Mouse (Mus musculus): Measurements from ENCODE around the gene Srsf7. TPM values are rescaled to one million over a fixed set of nuclear protein-coding genes. Genes with fewer than 3 reads are reported as not detected.

Srsf7 gene
- polyA plus RNA-seq, 1 experiment, result 46.7 TPM

GRCm38 (mm10) chr17:80174699-80175385 is 32.3 kb downstream of the Srsf7 start:
- WGBS, result 60% methylated on average over 19 of the region's 19 CpGs
- TF ChIP-seq CTCF (IDR thresholded peaks at IDR 0.05; ENCODE audit: insufficient read depth, low read length) (no peak), POLR2A (IDR thresholded peaks at IDR 0.05; ENCODE audit: borderline replicate concordance, extremely low read depth, low read depth, low read length) (no peak)
- DNase-seq, result no peak
- Histone ChIP-seq H3K4me3 (replicated peaks; ENCODE audit: extremely low read depth, low read depth, low read length) (no peak overlapping the region), H3K4me1 (ENCODE audit: control insufficient read depth, insufficient read depth, low read length) (no peaks in the 10 kb centered on the region)

- H3K4me3 ChIP-seq (replicated peaks; ENCODE audit: extremely low read depth, low read depth, low read length), result no peak overlapping the region
- no peaks in the 10 kb centered on the region for H3K4me1 ChIP-seq (ENCODE audit: control insufficient read depth, insufficient read depth, low read length)
- no peak for TF ChIP-seq CTCF (IDR thresholded peaks at IDR 0.05; ENCODE audit: insufficient read depth, low read length)
- no peak for TF ChIP-seq POLR2A (IDR thresholded peaks at IDR 0.05; ENCODE audit: borderline replicate concordance, extremely low read depth, low read depth, low read length)
- no peak for DNase-seq
- WGBS, result 73% methylated on average over 3 of the region's 3 CpGs
Observed at GRCm38 (mm10) chr17:80174146-80174545, 33.0 kb downstream of the Srsf7 start.

- DNase-seq, result no peak
- Histone ChIP-seq H3K4me1 (ENCODE audit: control insufficient read depth, insufficient read depth, low read length) (no peaks in the 10 kb centered on the region), H3K4me3 (replicated peaks; ENCODE audit: extremely low read depth, low read depth, low read length) (no peak overlapping the region)
- WGBS, result 72% methylated on average over 2 of the region's 2 CpGs
- TF ChIP-seq CTCF (IDR thresholded peaks at IDR 0.05; ENCODE audit: insufficient read depth, low read length) (no peak), POLR2A (IDR thresholded peaks at IDR 0.05; ENCODE audit: borderline replicate concordance, extremely low read depth, low read depth, low read length) (no peak)
Observed at GRCm38 (mm10) chr17:80173708-80174107, 33.4 kb downstream of the Srsf7 start.

GRCm38 (mm10) chr17:80172761-80173160 is 34.3 kb downstream of the Srsf7 start:
- 50% methylated on average over 5 of the region's 5 CpGs for WGBS
- DNase-seq, result no peak
- H3K4me3 ChIP-seq (replicated peaks; ENCODE audit: extremely low read depth, low read depth, low read length), result no peak overlapping the region
- no peak for TF ChIP-seq CTCF (IDR thresholded peaks at IDR 0.05; ENCODE audit: insufficient read depth, low read length)
- no peak for TF ChIP-seq POLR2A (IDR thresholded peaks at IDR 0.05; ENCODE audit: borderline replicate concordance, extremely low read depth, low read depth, low read length)
- no peaks in the 10 kb centered on the region; the same call in 1 of the 2 replicates for H3K4me1 ChIP-seq (ENCODE audit: control insufficient read depth, insufficient read depth, low read length)

- no peak for DNase-seq
- H3K4me1 ChIP-seq (ENCODE audit: control insufficient read depth, insufficient read depth, low read length), result no peaks in the 10 kb centered on the region; the same call in 1 of the 2 replicates
- TF ChIP-seq CTCF (IDR thresholded peaks at IDR 0.05; ENCODE audit: insufficient read depth, low read length), result no peak
- TF ChIP-seq POLR2A (IDR thresholded peaks at IDR 0.05; ENCODE audit: borderline replicate concordance, extremely low read depth, low read depth, low read length), result no peak
- 91% methylated on average over 4 of the region's 4 CpGs for WGBS
- no peak overlapping the region for H3K4me3 ChIP-seq (replicated peaks; ENCODE audit: extremely low read depth, low read depth, low read length)
Observed at GRCm38 (mm10) chr17:80171948-80172347, 35.2 kb downstream of the Srsf7 start.

- WGBS, result 90% methylated on average over 7 of the region's 7 CpGs
- no peaks in the 10 kb centered on the region; the same call in 1 of the 2 replicates for H3K4me1 ChIP-seq (ENCODE audit: control insufficient read depth, insufficient read depth, low read length)
- no peak for DNase-seq
- TF ChIP-seq POLR2A (IDR thresholded peaks at IDR 0.05; ENCODE audit: borderline replicate concordance, extremely low read depth, low read depth, low read length) (no peak), CTCF (IDR thresholded peaks at IDR 0.05; ENCODE audit: insufficient read depth, low read length) (no peak)
- no peak overlapping the region for H3K4me3 ChIP-seq (replicated peaks; ENCODE audit: extremely low read depth, low read depth, low read length)
Observed at GRCm38 (mm10) chr17:80170951-80171350, 36.2 kb downstream of the Srsf7 start.

- no peak for DNase-seq
- 89% methylated on average over 6 of the region's 6 CpGs for WGBS
- Histone ChIP-seq H3K4me3 (replicated peaks; ENCODE audit: extremely low read depth, low read depth, low read length) (no peak overlapping the region), H3K4me1 (ENCODE audit: control insufficient read depth, insufficient read depth, low read length) (no peaks in the 10 kb centered on the region; the same call in 1 of the 2 replicates)
- TF ChIP-seq POLR2A (IDR thresholded peaks at IDR 0.05; ENCODE audit: borderline replicate concordance, extremely low read depth, low read depth, low read length), result no peak
- TF ChIP-seq CTCF (IDR thresholded peaks at IDR 0.05; ENCODE audit: insufficient read depth, low read length), result no peak
Observed at GRCm38 (mm10) chr17:80169792-80170191, 37.3 kb downstream of the Srsf7 start.

GRCm38 (mm10) chr17:80168425-80169182 is 38.5 kb downstream of the Srsf7 start:
- Histone ChIP-seq H3K4me1 (ENCODE audit: control insufficient read depth, insufficient read depth, low read length) (no peaks in the 10 kb centered on the region; the same call in 1 of the 2 replicates), H3K4me3 (replicated peaks; ENCODE audit: extremely low read depth, low read depth, low read length) (no peak overlapping the region)
- TF ChIP-seq POLR2A (IDR thresholded peaks at IDR 0.05; ENCODE audit: borderline replicate concordance, extremely low read depth, low read depth, low read length), result no peak
- TF ChIP-seq CTCF (IDR thresholded peaks at IDR 0.05; ENCODE audit: insufficient read depth, low read length), result no peak
- 37% methylated on average over 16 of the region's 16 CpGs for WGBS
- no peak for DNase-seq

- WGBS, result 36% methylated on average over 7 of the region's 7 CpGs
- TF ChIP-seq CTCF (IDR thresholded peaks at IDR 0.05; ENCODE audit: insufficient read depth, low read length) (no peak), POLR2A (IDR thresholded peaks at IDR 0.05; ENCODE audit: borderline replicate concordance, extremely low read depth, low read depth, low read length) (no peak)
- no peaks in the 10 kb centered on the region; the same call in 1 of the 2 replicates for H3K4me1 ChIP-seq (ENCODE audit: control insufficient read depth, insufficient read depth, low read length)
- H3K4me3 ChIP-seq (replicated peaks; ENCODE audit: extremely low read depth, low read depth, low read length), result no peak overlapping the region
- no peak for DNase-seq
Observed at GRCm38 (mm10) chr17:80167851-80168251, 39.3 kb downstream of the Srsf7 start.

Data from lung, adult 2 months (tissue).